Mouse (Mus musculus): ENCODE measurements at regions not wholly inside any gene's neighbourhood (a gene's known extent, or its start where the extent isn't known, plus 50 kb on each side); places are given as distances from the start of the nearest gene placed in this dataset.

DNA sequence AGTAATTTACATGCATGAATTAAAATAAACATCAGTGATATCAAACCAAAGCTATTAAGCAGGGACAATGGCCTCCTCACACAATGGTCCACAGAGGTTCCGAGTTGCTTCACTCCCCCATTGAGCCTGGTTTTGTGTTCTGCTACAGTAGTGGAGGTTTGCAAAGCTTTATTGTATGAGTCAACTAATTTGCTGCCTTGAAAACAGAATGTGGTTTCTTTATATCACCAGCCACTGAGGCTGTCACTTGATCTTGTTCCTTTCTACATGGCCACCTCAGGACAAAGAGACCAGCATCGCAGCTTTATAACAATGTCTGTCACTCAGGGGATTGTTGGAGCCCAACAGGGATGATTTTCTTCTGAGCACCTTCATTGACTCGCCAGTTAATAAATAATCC, 695.3 kb downstream of the Mecom start:
- no peak for TF ChIP-seq CTCF (IDR thresholded peaks at IDR 0.05 in 2 of 3, conservative IDR thresholded peaks at IDR 0.05 in 1 of 3; ENCODE audit: control insufficient read depth in 1 of 3, insufficient read depth in 1 of 3, low read depth in 2 of 3, low read length in 3 of 3, poor library complexity in 1 of 3, severe bottlenecking in 1 of 3)
- TF ChIP-seq TCF12 (IDR thresholded peaks at IDR 0.05; ENCODE audit: low read depth, low read length): no peak
- TF ChIP-seq SMC3 (IDR thresholded peaks at IDR 0.05; ENCODE audit: low read depth, low read length): no peak
- TF ChIP-seq ETS1 (IDR thresholded peaks at IDR 0.05; ENCODE audit: low read depth, low read length): no peak
- TF ChIP-seq RCOR1 (IDR thresholded peaks at IDR 0.05; ENCODE audit: low read depth, low read length): no peak
- TF ChIP-seq EP300 (IDR thresholded peaks at IDR 0.05; ENCODE audit: low read depth in 1 of 2, low read length in 2 of 2): no peak
- TF ChIP-seq MEF2A (IDR thresholded peaks at IDR 0.05; ENCODE audit: extremely low read depth, insufficient replicate concordance, low read depth, low read length, poor library complexity, severe bottlenecking): no peak
- no peak for TF ChIP-seq BHLHE40 (IDR thresholded peaks at IDR 0.05; ENCODE audit: borderline replicate concordance, low read depth, low read length)
- no peak for TF ChIP-seq POLR2A (IDR thresholded peaks at IDR 0.05; ENCODE audit: control insufficient read depth in 1 of 2, insufficient read depth in 1 of 2, low read depth in 1 of 2, low read length in 2 of 2, poor library complexity in 1 of 2)
- TF ChIP-seq MYC (IDR thresholded peaks at IDR 0.05; ENCODE audit: low read depth, low read length): no peak
